Mouse (Mus musculus) spleen, postnatal 36 days (tissue): Measurements from ENCODE around the gene Thsd1.

ENCODE experiments used
- DNase-seq, 2 experiments: peaks; one replicate each; pipeline ENCODE4 v3.0.0; 2022; ENCODE audit warnings: low spot score in 2 of 2, mixed read lengths in 1 of 2

Gene Thsd1

DNA sequence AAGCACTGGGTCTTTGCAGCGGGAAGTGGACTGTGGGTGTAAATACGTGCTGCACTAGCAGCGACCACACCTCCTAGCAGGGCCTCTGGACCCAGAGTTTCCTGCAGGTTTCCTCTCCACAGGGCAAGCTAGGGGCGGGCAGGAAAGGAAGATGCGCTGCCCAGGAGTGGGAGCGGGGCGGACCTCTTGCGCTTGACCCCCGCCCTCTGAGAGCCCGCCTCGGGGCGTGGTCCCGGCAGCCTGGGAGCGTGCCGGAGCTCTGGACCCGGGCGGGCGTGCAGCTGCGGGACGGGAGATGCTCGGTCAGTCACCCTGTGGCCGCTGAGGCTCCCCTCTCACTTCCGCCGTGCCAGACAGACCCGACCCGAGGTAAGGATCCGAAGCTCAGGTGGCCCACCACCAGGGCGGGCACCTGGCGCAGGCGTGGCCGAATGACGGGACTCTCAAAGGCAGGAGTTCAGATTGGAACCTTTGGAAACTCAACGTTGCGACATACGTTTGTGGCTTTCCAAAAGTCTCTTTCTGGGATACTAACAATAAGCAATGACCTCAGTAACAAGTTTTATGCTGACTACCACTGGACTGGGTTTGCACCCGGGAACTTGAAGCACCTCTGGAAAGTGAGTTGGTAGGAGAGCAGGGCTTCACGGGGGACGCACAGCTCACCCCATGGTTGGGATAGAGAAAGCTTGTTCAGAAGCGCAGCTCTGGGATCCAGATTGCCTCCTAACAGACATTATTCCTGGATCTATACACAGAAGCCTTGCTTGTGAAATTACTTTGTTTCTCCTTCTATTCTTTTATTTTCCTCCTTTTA lies at the start of gene Thsd1:
Gene Thsd1, plus strand, starts transcription at position 253 of the 817 bp plus-strand sequence.
- DNase-seq: peak; percentile 12 to 31

GRCm38 (mm10) chr8:22184884-22185283 lies 42.2 kb upstream of the Thsd1 start:
- peak; percentile 21 to 50 for DNase-seq

- DNase-seq: peak; percentile 79 to 83
Measured at GRCm38 (mm10) chr8:22185431-22186397, 41.4 kb upstream of the Thsd1 start, which contains the start of gene Ckap2. Ckap2 (minus strand) TSS chr8:22185819.

DNA sequence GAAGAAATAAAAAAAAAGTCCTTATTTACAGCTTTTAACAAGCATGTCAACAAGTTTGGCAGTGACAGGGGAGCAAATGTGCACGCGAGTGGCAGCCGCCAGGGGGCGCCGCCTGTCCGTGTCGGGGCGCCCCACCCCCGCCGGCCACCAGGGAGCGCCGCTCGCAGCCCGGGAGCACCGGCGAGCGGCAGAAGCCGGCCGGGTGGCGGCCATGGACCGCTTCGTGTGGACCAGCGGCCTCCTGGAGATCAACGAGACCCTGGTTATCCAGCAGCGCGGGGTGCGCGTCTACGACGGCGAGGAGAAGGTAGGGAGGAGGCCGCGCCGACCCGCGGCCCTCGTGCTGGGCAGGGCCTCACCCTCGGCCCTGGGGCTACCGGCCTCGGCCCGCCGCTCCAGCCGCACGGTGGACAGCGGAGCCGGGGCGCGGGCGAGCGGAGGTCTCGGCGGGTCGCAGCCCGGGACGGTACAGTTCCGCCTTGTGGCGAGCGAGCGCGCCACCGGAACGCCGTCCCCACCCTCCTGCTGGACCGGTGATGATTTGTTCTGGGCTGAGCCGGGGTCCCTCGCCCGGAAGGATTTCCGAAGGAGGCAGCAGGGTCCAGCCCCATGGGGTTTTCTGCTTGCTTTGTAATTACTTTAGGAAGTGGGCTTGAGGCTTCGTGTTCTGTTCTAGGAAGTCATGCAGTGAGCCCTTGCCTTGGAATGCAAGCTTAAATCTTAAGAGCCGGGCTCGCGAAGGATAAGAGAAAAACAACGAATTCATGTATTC lies 34.3 kb upstream of the Thsd1 start, which contains the start of gene Vps36:
Gene Vps36, plus strand, starts transcription at position 150 of the 772 bp plus-strand sequence.
- DNase-seq: peak; percentile 80 to 83

DNA sequence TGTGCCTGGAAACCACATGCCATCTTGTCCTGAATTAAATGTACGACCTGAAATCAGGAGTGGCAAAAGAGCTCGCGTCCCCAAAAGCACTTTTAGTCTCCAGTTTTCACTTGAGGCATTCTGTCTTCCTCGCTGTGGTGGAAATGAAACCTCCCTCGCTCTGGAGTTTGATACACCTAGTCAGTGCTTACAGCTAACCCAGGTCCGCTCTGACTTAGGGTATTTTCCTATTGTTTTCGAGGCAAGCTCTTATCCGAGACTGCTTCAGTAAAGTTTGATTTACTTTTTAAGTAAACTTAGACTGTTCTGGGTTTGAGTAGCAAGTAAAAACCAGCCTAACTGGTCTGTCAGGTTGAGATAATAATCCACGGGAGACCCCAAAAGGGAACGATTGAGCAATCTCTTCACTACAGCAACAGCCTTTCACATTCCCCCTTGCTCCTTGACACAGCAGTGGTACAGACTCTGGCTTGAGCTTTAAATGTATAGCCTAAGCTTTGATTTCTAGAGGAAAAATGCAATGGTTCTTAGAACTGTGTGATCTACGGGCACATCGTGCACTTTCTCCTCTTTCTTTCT lies 33.6 kb upstream of the Thsd1 start:
- DNase-seq: peak; percentile 27 to 29

GRCm38 (mm10) chr8:22197914-22198313 lies 29.2 kb upstream of the Thsd1 start:
- DNase-seq: no peak

- DNase-seq: no peak
Measured at GRCm38 (mm10) chr8:22199481-22199880, 27.6 kb upstream of the Thsd1 start.

DNA sequence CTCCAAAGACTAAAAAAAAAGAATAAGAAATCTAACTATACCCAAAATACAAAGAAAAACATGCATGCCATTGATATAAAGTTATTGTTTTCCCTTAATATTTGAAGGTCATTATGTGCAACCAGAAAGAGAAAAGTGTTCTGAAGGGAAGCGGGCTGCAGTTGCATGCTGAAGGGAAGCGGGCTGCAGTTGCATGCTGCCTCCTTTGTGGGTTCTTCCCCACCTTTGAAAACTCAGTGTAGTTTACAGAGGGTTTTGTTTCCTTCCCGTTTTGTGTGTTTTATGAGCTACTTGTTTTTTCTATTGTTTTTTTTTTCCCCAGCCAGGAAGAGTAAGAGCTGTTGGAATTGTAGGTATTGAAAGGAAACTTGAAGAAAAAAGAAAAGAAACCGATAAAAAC lies 19.6 kb upstream of the Thsd1 start:
- no peak for DNase-seq

DNA sequence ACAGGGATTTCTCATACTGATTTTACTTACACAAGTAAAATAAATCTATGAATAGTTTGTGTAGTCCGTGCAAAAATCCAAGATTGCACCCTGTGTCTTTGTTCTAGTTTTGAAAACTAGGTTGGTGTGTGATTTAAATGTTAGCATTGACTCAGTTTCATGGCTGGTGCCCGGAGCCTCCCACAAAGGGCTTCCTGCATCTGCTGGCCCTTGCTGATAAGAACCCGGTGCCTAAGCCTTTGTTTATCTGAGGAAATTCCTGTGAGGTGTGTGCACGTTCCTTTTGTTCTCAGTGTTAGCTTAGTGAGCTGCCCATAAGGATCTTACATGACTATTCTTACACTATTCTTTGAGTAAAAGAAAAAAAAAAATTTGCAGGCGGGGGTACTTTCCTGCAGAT lies 18.1 kb upstream of the Thsd1 start:
- no peak for DNase-seq

DNA sequence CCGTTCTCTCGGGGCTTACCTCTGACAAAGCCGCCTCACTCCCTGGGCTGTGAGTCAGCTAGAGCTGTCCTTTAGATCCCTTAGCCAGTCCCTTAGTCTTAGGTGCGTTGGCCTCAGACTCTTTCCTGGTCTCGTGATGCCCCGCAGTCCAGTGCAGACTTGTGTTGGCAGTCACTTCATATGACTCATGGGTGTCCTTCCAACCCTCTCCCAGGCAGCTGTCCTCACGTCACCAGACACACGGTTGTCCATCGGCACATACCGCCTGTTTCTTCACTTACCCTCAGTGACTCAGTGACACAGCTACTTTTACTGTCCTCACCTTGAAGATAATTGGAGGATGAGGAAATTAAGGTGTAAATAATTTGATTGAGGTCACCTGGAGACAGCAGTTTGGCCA lies 12.3 kb upstream of the Thsd1 start:
- DNase-seq: no peak

GRCm38 (mm10) chr8:22226361-22226760 lies 752 bp upstream of the Thsd1 start:
- DNase-seq: no peak

GRCm38 (mm10) chr8:22228621-22229020 lies 1.5 kb downstream of the Thsd1 start:
- peak; percentile 8 to 25 for DNase-seq

DNA sequence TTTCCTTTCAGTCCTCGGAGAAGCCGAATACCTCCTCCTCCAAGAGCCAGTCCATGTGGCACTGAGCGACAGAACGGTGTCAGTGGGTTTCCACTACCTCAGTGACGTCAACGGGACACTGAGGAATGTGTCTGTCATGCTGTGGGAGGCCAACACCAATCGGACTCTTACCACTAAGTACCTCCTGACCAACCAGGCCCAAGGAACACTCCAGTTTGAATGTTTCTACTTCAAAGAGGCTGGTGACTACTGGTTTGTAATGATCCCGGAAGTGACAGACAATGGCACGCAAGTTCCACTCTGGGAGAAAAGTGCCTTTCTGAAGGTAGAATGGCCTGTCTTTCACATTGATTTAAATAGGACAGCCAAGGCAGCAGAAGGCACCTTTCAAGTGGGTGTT lies 15.9 kb downstream of the Thsd1 start:
- DNase-seq: no peak

DNA sequence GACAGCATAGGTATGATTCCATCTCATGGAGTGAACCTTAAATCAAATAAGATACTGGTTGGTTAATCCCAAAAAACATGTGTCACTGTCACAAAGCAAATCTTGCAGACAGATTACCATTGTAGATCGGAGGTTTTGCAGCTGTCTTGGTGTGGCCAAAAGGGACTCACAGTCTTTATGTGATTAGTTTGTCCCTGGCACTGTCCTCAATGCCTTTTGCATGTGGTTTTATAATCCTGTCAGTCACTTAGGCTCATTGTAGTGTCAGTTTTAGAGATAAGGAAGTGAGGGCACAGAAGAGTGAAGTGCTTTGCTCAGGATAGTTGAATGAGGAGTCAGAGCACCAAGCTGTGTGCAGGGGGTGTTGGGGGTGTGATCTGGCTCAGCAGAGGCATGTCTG lies 18.6 kb downstream of the Thsd1 start:
- no peak for DNase-seq

DNA sequence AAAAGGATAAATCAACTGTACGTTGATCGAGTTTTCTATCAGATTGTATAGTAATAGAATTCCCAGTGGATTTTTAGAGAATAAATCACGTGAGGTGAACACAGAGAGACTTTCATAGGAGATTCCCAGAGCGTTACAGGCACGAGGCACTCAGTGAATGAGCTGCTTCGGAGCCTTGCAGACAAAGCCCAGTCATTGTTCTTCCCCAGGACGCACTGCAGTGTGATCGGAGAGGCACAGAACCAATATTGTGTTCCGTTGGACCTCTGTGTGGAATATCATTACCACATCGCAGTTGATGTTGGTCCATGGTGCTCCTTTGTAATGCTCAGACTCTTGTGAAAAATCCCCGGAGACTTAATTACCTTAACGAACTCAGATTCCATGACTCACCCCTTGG lies 20.8 kb downstream of the Thsd1 start:
- no peak for DNase-seq

DNA sequence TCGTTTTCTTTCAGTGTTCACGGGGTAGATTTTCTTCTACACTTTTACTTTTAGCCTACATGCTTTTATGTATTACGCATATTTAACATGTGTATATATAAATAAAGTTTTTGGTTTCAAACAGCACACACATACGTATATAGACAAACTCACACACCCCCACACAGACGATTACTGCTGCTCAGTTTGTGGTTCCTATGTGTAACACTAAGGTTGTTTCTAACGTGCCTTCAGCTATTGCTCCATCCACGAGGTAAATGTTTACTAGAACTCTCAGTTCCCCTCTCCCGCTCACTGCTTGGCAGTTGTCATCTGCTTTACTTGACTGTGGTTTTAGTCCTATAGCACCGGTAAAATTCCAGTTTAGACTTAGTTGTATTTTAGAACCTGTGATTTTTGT lies 22.0 kb downstream of the Thsd1 start:
- DNase-seq: no peak

DNA sequence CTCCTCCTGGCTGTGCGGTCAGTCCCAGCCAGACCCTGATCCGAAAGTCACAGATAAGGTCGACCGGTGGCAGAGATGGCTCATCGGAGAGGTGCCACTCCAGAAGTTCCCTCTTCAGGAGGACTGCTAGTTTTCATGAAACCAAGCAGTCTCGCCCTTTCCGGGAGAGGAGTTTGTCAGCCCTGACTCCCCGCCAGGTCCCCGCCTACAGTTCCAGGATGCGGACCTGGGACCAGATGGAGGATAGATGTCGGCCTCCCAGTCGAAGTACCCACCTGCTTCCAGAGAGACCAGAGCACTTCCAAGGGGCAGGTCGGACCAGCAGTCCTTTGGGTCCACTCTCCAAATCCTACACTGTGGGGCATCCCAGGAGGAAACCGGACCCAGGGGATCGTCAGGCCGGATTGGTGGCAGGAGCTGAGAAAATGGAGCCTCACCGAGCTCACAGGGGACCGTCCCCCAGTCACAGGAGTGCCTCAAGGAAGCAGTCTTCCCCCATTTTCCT lies 31.9 kb downstream of the Thsd1 start:
- no peak for DNase-seq

GRCm38 (mm10) chr8:22259531-22259930 lies 32.4 kb downstream of the Thsd1 start:
- no peak for DNase-seq

- DNase-seq: no peak
Measured at GRCm38 (mm10) chr8:22260091-22260722, 33.1 kb downstream of the Thsd1 start.

- DNase-seq: no peak
Measured at GRCm38 (mm10) chr8:22262267-22262666, 35.2 kb downstream of the Thsd1 start.

GRCm38 (mm10) chr8:22264292-22264691 lies 37.2 kb downstream of the Thsd1 start:
- no peak for DNase-seq
